Mouse (Mus musculus) heart, adult 2 months (tissue): Measurements from ENCODE around the gene Prune1.

ENCODE experiments used
- CTCF ChIP-seq: fragments of 200-600 bp; IDR thresholded peaks from 2 replicates; pipeline ENCODE4 v1.8.1; 2022; ENCODE audit warnings: antibody characterized with exemption, mild to moderate bottlenecking, moderate library complexity
- POLR2A ChIP-seq: fragments of 200-500 bp; IDR thresholded peaks from 2 replicates; pipeline ENCODE4 v1.6.1; 2011; ENCODE audit warnings: mild to moderate bottlenecking, low read depth, low read length, control low read depth; ENCODE audit not compliant: insufficient read depth

- TF ChIP-seq POLR2A (no peak), CTCF (no peak)
Measured at GRCm38 (mm10) chr3:95323429-95323828, 41.6 kb upstream of the Prune1 start.
